Comparison of ENCODE assay signal across 22 mouse cellular contexts in the genomic region with DNA sequence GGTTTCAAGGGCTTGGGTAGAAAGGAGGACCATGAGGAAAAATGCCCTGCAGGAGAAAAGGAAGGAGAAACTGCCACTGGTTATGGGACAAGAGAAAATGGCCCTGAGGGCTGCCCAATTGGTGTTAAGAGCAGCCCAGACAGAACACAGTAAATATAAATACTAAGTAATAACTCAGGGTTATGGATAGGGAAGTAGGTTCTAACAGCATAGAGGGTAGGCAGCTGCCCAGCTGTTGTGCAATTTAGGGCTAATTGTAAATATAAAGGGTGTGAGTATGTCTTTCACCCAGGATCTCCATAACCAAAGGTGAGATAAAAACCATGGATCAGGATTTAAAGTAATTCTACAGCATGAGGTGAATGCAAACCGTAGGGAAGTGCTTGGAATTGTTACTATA.
"Had no signal": no experiment of that assay in that cellular context is flagged by ENCODE, and none has a peak within 500 bp of the region (broad histone marks: within the 10 kb centered on the region; RNA-seq: fewer than 3 reads in every experiment).

No protein-coding gene starts in this region.

- ATAC-seq: hindbrain, embryonic 16.5 days; hindbrain, postnatal 0 days; inflammation-experienced regulatory T-cells, adult 6 months; intestine, embryonic 15.5 days; intestine, embryonic 16.5 days; intestine, postnatal 0 days had no signal

- DNase-seq: heart, postnatal 10 days; heart, postnatal 14 days; heart, postnatal 36 days; heart, postnatal 4 days; kidney, adult 11 months; kidney, adult 18-20 months; kidney, adult 2 months; kidney, adult 8-10 months; kidney, adult 9 months; kidney, postnatal 10 days; kidney, postnatal 14 days; kidney, postnatal 25 days; kidney, postnatal 36 days; kidney, postnatal 4 days; layer of hippocampus, adult 9-11 months; layer of hippocampus, postnatal 36 days had no signal
